Mouse (Mus musculus) limb, embryonic 15.5 days (tissue): ENCODE results near the gene Rxra. TPM values are rescaled to one million over a fixed set of nuclear protein-coding genes. Genes with fewer than 3 reads are reported as not detected.
A peak's percentile ranks its signal among the peaks of the same experiment; 100 is the strongest.

ENCODE experiments used
- ATAC-seq: fragments of 200-750 bp; cut with Nextera tagmentation; 2 replicates; pipeline ENCODE4 v1.8.0; 2017; ENCODE audit warnings: low read depth, moderate TSS enrichment; ENCODE audit not compliant: insufficient number of reproducible peaks, low FRiP score, low TSS enrichment
- H3K27ac ChIP-seq: fragments of 300-500 bp; sonication (generic); 2 replicates; pipeline ENCODE4 v1.5.1; 2015; ENCODE audit warnings: moderate library complexity, mild to moderate bottlenecking, inconsistent platforms
- H3K27me3 ChIP-seq: fragments of 300-500 bp; sonication (generic); 2 replicates; pipeline ENCODE4 v1.6.1; 2015; ENCODE audit warnings: inconsistent platforms
- H3K36me3 ChIP-seq: fragments of 300-500 bp; sonication (generic); 2 replicates; pipeline ENCODE4 v1.6.1; 2015; ENCODE audit warnings: inconsistent platforms
- H3K4me1 ChIP-seq: fragments of 300-500 bp; sonication (generic); 2 replicates; pipeline ENCODE4 v1.6.1; 2015; ENCODE audit warnings: inconsistent platforms
- H3K4me2 ChIP-seq: fragments of 300-500 bp; sonication (generic); 2 replicates; pipeline ENCODE4 v1.6.1; 2015; ENCODE audit warnings: mild to moderate bottlenecking, inconsistent platforms
- H3K4me3 ChIP-seq: fragments of 300-500 bp; sonication (generic); 2 replicates; pipeline ENCODE4 v1.5.1; 2015; ENCODE audit warnings: mild to moderate bottlenecking, inconsistent platforms
- H3K9ac ChIP-seq: fragments of 300-500 bp; sonication (generic); 2 replicates; pipeline ENCODE4 v1.6.1; 2015; ENCODE audit warnings: inconsistent platforms
- H3K9me3 ChIP-seq: fragments of 300-500 bp; sonication (generic); 2 replicates; pipeline ENCODE4 v1.6.1; 2016; ENCODE audit warnings: inconsistent platforms
- WGBS: fragments of 180-500 bp; shearing (Covaris S2); methylation state at CpG from one replicate; pipeline ENCODE4 v1.1.7; 2015; 5-methylcytosine and 5-hydroxymethylcytosine counted together
- polyA plus RNA-seq: library from polyadenylated mRNA; unstranded; fragments of >200 nt; fragmentation: Nextera tagmentation; extraction: Ambion mirVana; gene quantifications from 2 replicates; pipeline ENCODE4 v1.2.1, GENCODE M21; 2015

The Rxra gene
- polyA plus RNA-seq, 1 experiment from 2014 or later = 19.7 TPM

- Histone ChIP-seq H3K9me3 (no peaks in the 10 kb centered on the region), H3K4me2 (no peak overlapping the region), H3K4me1 (peaks cover 75% of the 10 kb centered on the region), H3K27me3 (no peaks in the 10 kb centered on the region), H3K36me3 (peaks cover 3% of the 10 kb centered on the region; the same call in 1 of the 2 replicates), H3K4me3 (no peak overlapping the region), H3K27ac (peak overlapping the region; percentile 71), H3K9ac (no peak overlapping the region)
- 77% methylated on average over 3 of the region's 3 CpGs for WGBS
- no peak for ATAC-seq
These were observed 28.4 kb downstream of the Rxra start for GRCm38 (mm10) chr2:27704641-27705040.

GRCm38 (mm10) chr2:27710871-27711382 lies 34.7 kb downstream of the Rxra start:
- peaks cover 3% of the 10 kb centered on the region; the same call in 1 of the 2 replicates for H3K36me3 ChIP-seq
- H3K4me3 ChIP-seq = no peak overlapping the region
- H3K4me1 ChIP-seq = peaks cover 77% of the 10 kb centered on the region
- H3K9me3 ChIP-seq = no peaks in the 10 kb centered on the region
- H3K4me2 ChIP-seq = no peak overlapping the region
- 9% methylated on average over 3 of the region's 3 CpGs for WGBS
- peak overlapping the region; percentile 57 for H3K27ac ChIP-seq
- ATAC-seq = peak; percentile 27; the same call in 1 of the 2 replicates
- no peak overlapping the region for H3K9ac ChIP-seq
- H3K27me3 ChIP-seq = no peaks in the 10 kb centered on the region

DNA sequence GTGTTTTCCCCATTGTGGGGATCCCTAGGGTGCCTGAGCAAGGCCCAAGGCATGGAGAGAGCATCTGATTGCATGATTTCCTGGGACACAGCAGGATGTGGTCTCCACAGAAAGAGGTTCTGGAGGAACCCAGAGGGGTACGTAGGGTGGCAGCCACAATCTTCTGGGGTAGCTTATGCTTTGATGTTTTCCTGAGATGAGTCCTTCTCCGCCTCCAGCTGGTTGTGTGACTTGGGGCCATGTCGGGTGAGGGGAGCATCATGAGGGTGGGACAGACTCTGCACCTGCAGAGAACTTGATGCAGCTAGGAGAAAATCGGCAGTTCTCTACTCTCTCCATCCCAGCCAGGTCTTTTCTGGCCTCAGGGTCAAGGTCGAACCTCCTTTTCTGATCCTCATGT lies 36.4 kb downstream of the Rxra start:
- peaks cover 89% of the 10 kb centered on the region for H3K4me1 ChIP-seq

GRCm38 (mm10) chr2:27713378-27713777 lies 37.1 kb downstream of the Rxra start:
- Histone ChIP-seq H3K9me3 (no peaks in the 10 kb centered on the region), H3K4me2 (no peak overlapping the region), H3K4me1 (peaks cover 93% of the 10 kb centered on the region), H3K4me3 (no peak overlapping the region), H3K27me3 (no peaks in the 10 kb centered on the region), H3K9ac (no peak overlapping the region), H3K27ac (no peak overlapping the region), H3K36me3 (no peaks in the 10 kb centered on the region; the same call in 1 of the 2 replicates)
- 89% methylated on average over 3 of the region's 3 CpGs for WGBS
- no peak for ATAC-seq

More for the DNA sequence above, 36.4 kb downstream of the Rxra start:
- Histone ChIP-seq H3K4me3 (no peak overlapping the region), H3K9me3 (no peaks in the 10 kb centered on the region), H3K27ac (no peak overlapping the region), H3K36me3 (peaks cover 3% of the 10 kb centered on the region; the same call in 1 of the 2 replicates), H3K27me3 (no peaks in the 10 kb centered on the region), H3K9ac (no peak overlapping the region), H3K4me2 (no peak overlapping the region)
- 76% methylated on average over 5 of the region's 5 CpGs for WGBS
- ATAC-seq = no peak

DNA sequence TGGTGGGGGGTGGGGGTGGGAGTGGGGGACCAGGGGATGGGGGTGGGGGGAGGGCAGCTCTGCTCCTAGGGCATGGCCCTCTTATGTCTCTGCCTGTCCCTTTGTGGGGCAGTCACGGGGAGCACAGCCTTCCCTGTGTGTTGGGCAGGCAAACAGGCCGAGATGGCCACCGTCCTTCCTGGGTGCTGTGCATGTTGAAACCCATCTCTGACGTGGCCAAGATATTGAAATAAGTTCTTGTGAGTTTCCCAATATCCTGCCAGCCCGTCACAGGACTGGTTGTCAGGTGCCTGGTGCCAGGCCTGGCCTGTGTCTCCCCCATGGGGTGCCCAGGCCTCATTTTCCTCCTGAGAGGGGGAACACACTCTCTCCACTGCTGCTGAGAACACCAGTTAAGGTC lies 37.9 kb downstream of the Rxra start:
- H3K9me3 ChIP-seq = no peaks in the 10 kb centered on the region
- no peaks in the 10 kb centered on the region for H3K27me3 ChIP-seq
- H3K4me1 ChIP-seq = peaks cover 97% of the 10 kb centered on the region
- no peak overlapping the region for H3K9ac ChIP-seq
- H3K4me2 ChIP-seq = no peak overlapping the region
- 80% methylated on average over 5 of the region's 5 CpGs for WGBS
- H3K36me3 ChIP-seq = no peaks in the 10 kb centered on the region
- no peak for ATAC-seq
- H3K27ac ChIP-seq = no peak overlapping the region
- no peak overlapping the region for H3K4me3 ChIP-seq

DNA sequence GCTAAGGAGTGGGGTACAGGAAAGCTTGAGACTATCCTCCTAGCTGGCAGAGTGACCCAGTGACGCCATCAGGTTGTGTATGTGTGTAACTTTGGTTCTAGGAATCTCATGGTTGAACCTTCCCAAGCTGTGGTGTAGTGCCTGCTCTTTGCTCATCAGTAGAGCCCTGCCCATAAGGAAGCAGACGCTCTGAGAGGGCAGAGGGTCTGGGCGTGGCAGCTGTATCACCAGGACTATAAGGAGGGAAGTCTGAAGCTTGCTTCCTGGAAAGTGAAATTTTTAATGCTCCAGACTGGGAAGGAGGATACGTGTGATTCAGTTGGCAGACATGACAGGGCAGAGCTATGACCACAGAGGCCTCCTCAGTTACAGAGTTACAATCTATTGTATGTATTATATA lies 39.0 kb downstream of the Rxra start:
- Histone ChIP-seq H3K4me1 (peaks cover 97% of the 10 kb centered on the region), H3K27me3 (no peaks in the 10 kb centered on the region), H3K4me3 (no peak overlapping the region), H3K4me2 (no peak overlapping the region), H3K9me3 (no peaks in the 10 kb centered on the region), H3K36me3 (no peaks in the 10 kb centered on the region), H3K9ac (no peak overlapping the region), H3K27ac (peak overlapping the region; percentile 61)
- ATAC-seq = no peak
- 72% methylated on average over 4 of the region's 4 CpGs for WGBS

GRCm38 (mm10) chr2:27716339-27716738 lies 40.1 kb downstream of the Rxra start:
- Histone ChIP-seq H3K27ac (0 out of 2 replicates have a peak overlapping the region, but pooled peaks have one; percentile 35), H3K4me3 (no peak overlapping the region), H3K36me3 (no peaks in the 10 kb centered on the region), H3K9ac (no peak overlapping the region), H3K9me3 (no peaks in the 10 kb centered on the region), H3K4me2 (no peak overlapping the region), H3K27me3 (no peaks in the 10 kb centered on the region), H3K4me1 (peaks cover 94% of the 10 kb centered on the region)
- 67% methylated on average over 3 of the region's 3 CpGs for WGBS
- no peak for ATAC-seq

DNA sequence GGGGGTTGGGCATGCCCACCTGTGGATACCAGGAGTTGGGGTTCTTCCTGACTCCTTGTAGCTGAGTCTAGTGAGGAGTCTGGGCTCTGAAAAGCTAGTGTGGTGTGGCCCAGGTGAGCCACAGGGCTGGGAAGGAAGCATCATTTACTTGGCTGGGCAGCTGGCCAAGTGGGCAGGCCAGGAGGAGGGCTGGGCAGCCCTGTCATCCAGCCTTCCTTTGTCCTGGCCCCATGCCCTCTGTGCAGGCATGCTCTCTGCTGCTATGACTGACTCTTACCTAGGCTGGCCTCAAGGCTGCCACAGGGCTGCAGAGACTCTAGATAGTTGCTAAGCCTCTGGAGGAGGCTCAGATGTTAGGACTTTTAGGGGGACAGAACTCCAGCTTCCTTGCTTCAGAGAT lies 42.0 kb downstream of the Rxra start:
- no peak overlapping the region for H3K9ac ChIP-seq
- H3K36me3 ChIP-seq = no peaks in the 10 kb centered on the region
- H3K4me1 ChIP-seq = peaks cover 96% of the 10 kb centered on the region
- peak overlapping the region; percentile 47 for H3K27ac ChIP-seq
- no peaks in the 10 kb centered on the region for H3K9me3 ChIP-seq
- no peaks in the 10 kb centered on the region for H3K27me3 ChIP-seq
- H3K4me2 ChIP-seq = no peak overlapping the region
- no peak overlapping the region for H3K4me3 ChIP-seq
- ATAC-seq = no peak

- H3K4me2 ChIP-seq = no peak overlapping the region
- H3K27ac ChIP-seq = peak overlapping the region; percentile 17; the same call in 1 of the 2 replicates
- no peaks in the 10 kb centered on the region for H3K9me3 ChIP-seq
- no peak overlapping the region for H3K4me3 ChIP-seq
- H3K9ac ChIP-seq = no peak overlapping the region
- H3K27me3 ChIP-seq = no peaks in the 10 kb centered on the region
- H3K36me3 ChIP-seq = no peaks in the 10 kb centered on the region
- no peak for ATAC-seq
- peaks cover 96% of the 10 kb centered on the region for H3K4me1 ChIP-seq
- 29% methylated on average over 10 of the region's 10 CpGs for WGBS
These were observed 43.4 kb downstream of the Rxra start for GRCm38 (mm10) chr2:27719601-27720000.

DNA sequence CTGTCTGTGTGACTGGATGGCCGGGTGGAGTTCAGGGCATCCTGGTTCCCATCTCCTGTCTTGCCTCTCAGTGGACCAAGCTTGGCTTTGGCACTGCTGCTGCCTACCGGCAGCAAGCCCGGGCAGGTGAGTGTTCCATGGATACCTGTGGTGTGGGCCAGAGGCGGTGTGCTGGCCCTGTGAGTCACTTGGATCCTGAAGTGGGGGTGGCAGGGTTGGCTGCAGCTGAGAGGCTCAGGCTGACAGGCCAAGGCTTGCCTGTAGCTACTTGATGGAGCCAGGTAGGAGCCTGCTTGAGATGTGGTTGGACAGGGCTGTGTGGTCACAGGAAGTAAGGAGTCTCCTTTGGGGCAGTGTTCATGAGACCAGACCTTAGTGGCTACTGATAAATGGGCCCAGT lies 45.4 kb downstream of the Rxra start:
- 81% methylated on average over 4 of the region's 4 CpGs for WGBS
- Histone ChIP-seq H3K4me3 (no peak overlapping the region), H3K9ac (no peak overlapping the region), H3K4me1 (peaks cover 91% of the 10 kb centered on the region), H3K36me3 (no peaks in the 10 kb centered on the region), H3K27me3 (no peaks in the 10 kb centered on the region), H3K9me3 (no peaks in the 10 kb centered on the region), H3K4me2 (0 out of 2 replicates have a peak overlapping the region, but pooled peaks have one; percentile 5), H3K27ac (0 out of 2 replicates have a peak overlapping the region, but pooled peaks have one; percentile 4)
- ATAC-seq = no peak

DNA sequence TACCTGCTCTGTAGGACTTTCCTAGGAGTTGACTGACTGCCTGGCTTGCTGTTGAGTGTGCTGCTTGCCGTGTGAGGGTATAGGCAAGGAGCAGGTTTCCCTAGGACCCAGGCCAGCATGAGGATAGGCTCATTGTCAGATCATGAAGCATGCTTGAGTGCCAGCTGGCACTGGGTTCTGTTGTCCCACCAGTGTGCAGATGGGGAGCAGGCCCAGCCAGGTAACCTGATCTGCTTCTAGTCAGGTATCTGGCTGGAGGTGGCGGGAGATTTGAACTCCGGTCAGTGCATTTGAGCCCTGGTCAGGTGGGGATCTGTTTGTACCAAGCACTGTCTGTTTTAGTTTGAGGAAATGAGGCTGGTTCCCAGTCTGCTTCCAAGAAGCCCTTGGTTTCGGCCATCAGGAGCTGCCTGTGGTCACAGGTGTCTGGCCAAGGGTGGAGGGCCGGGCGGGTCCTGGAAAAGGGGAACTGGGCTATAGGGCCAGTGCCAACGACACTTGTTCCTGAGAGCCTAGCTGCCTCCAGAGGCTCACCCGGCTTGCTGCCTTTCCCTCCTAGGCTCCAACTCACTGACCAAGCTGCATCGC lies 48.6 kb downstream of the Rxra start:
- H3K9me3 ChIP-seq = no peaks in the 10 kb centered on the region
- no peak overlapping the region; the same call in 1 of the 2 replicates for H3K27ac ChIP-seq
- H3K4me3 ChIP-seq = no peak overlapping the region
- peaks cover 86% of the 10 kb centered on the region for H3K4me1 ChIP-seq
- no peak overlapping the region for H3K9ac ChIP-seq
- no peaks in the 10 kb centered on the region for H3K36me3 ChIP-seq
- WGBS = 80% methylated on average over 9 of the region's 9 CpGs
- no peak overlapping the region for H3K4me2 ChIP-seq
- no peak for ATAC-seq
- H3K27me3 ChIP-seq = no peaks in the 10 kb centered on the region

- H3K4me2 ChIP-seq = no peak overlapping the region
- H3K4me3 ChIP-seq = no peak overlapping the region
- H3K9me3 ChIP-seq = no peaks in the 10 kb centered on the region
- WGBS = 61% methylated on average over 14 of the region's 14 CpGs
- ATAC-seq = no peak
- peaks cover 84% of the 10 kb centered on the region for H3K4me1 ChIP-seq
- H3K27ac ChIP-seq = no peak overlapping the region
- H3K36me3 ChIP-seq = no peaks in the 10 kb centered on the region
- no peak overlapping the region for H3K9ac ChIP-seq
- H3K27me3 ChIP-seq = no peaks in the 10 kb centered on the region
These were observed 52.0 kb downstream of the Rxra start for GRCm38 (mm10) chr2:27727994-27728854.
